Mouse (Mus musculus) cerebellum, adult 11-12 months (tissue): ENCODE results near the gene Exd2.
A peak's percentile ranks its signal among the peaks of the same experiment; 100 is the strongest.

Source experiments
- DNase-seq: peaks from one replicate; pipeline ENCODE4 v3.0.0; 2022

Exd2 gene

GRCm38 (mm10) chr12:80462942-80463651 is at the start of gene Exd2:
Gene Exd2 (plus strand): TSS chr12:80463095.
- peak; percentile 91 for DNase-seq

- DNase-seq, result no peak
These were observed 47.8 kb upstream of the Exd2 start for GRCm38 (mm10) chr12:80415100-80415499.

DNA sequence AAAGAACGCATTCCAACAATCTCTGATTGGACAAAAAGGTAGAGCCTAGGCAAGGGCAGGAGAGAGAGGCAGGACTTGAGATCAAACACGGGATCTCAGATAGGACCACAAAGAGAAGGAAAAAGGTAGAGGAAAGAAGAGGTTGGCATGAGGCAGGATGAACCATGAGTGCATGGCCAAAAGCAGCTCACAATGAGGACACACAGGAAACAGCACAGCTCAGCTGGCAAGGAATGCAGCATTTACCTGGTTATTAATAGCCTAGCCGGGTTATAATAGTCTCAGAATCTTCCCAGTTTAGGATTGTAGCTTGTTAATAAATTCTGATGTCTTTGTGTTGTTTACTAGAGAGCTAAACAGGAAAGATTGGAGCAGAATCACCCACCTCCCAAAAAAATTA is 35.2 kb upstream of the Exd2 start:
- no peak for DNase-seq

DNA sequence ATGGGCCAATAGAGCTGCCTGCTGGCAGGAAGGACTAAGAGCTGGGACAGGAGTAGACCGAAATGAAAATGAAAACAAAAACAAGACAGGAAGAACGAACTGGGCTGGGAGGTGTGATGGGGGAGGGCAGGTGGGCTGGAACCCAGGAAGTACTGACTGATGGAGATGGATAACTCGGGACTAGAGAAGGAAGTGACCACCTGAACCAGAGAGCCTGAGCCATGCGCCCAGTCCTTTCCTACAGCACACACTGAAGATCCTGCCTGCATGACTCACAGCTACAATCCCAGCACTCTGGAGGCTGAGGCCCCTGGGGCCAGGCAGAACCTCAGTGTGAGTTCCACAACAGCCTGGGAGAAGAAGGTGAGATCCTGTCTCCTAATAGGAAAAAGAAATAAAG is 29.6 kb upstream of the Exd2 start:
- DNase-seq, result no peak

- DNase-seq, result peak; percentile 60
These were observed 28.3 kb upstream of the Exd2 start for GRCm38 (mm10) chr12:80434601-80434960.

DNA sequence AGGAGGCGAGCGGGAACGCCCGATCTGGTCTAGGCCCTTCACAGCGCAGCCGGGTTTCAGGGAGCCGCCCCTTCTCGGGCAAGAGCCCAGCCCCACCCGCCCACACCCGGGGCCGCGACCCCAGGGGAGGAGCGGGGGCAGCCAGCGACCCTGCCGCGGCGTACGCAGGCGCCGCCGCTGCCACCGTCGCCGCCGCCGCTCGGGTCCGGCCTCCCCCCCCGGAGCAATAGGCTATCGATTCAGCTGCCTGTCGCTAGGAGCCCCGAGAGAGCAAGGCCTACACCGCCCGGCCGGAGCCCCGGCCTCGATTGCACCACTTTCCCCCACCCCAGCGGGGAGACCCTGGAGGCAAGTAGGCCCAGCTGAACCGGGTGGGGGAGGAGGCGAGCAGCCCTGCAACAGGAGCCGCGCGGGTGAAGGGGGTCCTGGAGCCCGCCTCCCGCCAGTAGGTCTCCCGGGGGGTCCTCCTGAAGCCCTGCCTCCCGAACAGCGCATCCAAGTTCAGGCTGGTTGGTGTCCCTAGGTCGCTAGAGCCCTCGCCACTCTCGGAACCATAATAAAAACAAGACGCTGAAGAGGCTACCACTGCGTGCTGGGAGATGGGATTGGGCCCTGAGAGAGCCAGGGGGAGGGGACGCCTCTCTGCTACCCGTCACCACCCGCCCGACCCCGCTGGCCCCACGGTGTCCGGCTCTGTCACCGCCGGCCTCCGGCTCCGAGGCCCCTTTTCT is 27.8 kb upstream of the Exd2 start:
- DNase-seq, result peak; percentile 78

GRCm38 (mm10) chr12:80435887-80436286 is 27.0 kb upstream of the Exd2 start:
- DNase-seq, result no peak

DNA sequence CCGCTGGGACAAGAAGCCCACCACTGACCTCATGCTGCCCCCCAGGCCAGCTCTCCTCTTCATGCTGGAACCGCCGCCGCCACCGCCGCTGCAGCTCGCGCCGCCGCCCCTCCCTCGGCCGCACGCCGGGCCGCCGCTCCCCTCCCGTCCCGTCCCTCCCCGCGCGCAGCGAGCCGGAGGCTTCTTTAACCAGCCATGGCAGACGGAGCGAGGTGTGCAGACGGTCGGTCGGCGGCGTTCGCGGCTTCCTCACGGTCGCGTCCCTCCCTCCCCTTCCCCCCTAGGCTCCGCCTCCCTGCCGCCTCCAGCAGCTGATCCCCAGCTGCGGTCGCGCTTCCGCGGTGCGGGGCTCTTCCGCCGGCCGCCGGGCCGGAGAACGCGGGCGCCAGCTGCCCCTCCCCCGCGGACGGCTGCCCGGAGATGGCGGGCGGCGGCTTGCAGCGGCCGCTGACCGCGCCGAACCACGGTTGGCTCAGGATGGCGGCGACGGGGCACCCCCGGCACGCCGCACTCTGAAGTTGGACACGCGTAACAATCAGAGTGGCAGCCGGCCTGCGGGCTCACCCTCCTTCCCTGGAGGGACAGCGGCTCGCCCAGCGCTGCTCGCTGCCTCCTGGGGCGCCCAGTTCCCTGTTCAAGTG is 26.4 kb upstream of the Exd2 start, which contains the start of gene Dcaf5:
Dcaf5 (minus strand) TSS at position 266 of the 641 bp plus-strand sequence.
- peak; percentile 77 for DNase-seq

DNA sequence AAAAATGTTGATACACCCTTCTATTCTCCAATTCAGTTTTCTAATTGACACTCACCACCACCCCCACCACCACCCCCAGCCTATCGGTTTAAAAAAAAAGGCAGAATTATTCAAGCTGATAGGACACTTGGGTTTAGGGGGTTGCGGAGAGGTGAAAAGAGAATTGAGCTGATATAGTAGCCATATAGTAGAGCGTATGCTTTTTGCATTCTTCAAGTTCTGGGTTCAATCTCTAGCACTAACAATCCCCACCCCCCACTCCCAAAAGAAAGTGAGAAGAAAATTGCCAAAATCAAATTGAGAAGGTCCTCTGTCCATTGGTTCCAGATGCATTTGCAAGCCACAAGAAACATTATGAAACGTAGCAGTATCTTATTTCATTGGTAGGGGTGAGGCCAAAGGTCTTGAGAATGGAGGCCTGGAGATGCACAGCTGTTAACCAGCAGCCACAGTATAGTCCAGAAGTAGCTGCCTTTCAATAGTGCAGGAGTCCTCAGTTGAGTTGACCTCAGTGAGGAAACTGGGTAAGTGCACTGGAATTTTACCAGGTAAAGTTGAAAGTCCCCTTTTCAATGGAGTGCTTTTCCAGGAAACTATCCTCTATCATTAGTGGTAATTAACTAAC is 25.7 kb upstream of the Exd2 start:
- no peak for DNase-seq

DNA sequence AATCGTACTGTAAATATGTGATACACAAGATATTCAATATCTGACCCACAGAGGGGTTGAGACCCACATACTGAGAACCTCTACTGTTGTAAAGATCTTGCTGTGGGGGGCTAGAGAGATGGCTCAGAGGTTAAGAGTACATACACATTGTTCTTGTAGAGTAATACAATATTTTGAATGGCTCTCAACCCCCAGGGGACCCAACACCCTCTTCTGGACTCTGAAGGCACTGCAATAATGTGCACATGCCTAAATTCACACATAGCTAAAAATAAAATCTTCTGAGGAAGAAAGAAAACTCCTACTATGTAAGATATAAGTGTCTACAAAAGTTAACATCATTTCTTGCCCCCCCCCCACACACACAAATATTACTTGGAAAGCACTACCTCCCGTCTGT is 21.9 kb upstream of the Exd2 start:
- no peak for DNase-seq

- no peak for DNase-seq
These were observed 18.3 kb upstream of the Exd2 start for GRCm38 (mm10) chr12:80444525-80445109.

- DNase-seq, result no peak
These were observed 9.4 kb upstream of the Exd2 start for GRCm38 (mm10) chr12:80453506-80453905.

DNA sequence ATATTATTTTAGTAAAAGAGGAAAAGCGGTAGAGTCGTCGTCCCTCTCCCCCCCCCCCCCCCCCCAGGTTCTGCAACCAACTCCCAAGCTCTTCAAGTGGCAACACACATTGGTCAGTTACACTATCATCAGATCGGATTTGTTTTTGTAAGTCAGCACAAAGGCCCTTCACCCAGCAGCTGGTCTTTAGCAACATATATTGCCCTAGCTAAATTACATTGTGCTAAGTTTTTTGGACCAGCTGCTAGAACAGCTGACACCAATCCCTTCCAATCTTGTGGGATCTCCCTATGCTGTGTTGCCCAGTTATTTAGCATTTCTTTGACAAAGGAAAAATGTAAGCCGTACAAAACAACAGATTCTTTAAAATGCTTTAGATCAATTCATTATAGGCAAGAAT is 4.9 kb upstream of the Exd2 start:
- no peak for DNase-seq

- peak; percentile 53 for DNase-seq
These were observed 501 bp upstream of the Exd2 start for GRCm38 (mm10) chr12:80462292-80462896.

- DNase-seq, result peak; percentile 35
These were observed 873 bp downstream of the Exd2 start for GRCm38 (mm10) chr12:80463666-80464269.

GRCm38 (mm10) chr12:80470206-80470605 is 7.3 kb downstream of the Exd2 start:
- no peak for DNase-seq

DNA sequence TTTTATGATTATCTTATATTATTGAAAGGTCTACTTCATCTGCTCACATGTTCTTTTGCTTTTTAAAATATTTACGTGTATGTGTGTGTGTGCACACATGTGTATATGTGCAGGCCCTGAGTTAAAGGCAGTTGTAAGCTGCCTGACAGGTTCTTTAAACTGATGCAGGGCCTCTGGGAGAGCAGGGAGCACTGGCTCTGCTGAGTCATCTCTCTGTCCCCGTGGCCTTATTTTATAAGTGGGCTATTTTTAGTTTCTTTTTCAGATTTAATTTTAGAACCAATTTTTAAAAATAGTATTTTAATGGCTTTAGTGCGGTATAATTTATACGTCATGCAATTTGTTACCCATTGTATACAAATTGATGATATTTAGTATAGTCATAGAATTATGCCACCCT is 9.0 kb downstream of the Exd2 start:
- no peak for DNase-seq

DNA sequence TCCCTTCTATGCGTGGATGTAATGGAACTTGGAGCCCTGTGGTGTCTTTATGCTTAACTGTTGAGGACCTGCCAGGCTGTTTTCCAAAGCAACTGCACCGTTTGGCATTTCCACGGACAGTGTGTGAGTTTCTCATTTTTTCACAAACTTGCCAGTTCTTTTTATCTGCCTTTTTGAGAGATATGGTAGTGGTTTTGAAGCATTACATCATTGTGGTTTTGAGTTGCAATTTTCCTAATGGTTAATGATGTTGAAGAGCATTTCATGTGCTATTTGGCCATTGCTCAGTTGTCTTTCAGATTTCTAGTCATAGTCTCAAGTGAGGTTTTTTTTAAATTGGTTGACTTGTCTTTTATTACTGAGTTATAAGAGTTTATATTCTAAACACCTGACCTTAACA is 10.8 kb downstream of the Exd2 start:
- no peak for DNase-seq

DNA sequence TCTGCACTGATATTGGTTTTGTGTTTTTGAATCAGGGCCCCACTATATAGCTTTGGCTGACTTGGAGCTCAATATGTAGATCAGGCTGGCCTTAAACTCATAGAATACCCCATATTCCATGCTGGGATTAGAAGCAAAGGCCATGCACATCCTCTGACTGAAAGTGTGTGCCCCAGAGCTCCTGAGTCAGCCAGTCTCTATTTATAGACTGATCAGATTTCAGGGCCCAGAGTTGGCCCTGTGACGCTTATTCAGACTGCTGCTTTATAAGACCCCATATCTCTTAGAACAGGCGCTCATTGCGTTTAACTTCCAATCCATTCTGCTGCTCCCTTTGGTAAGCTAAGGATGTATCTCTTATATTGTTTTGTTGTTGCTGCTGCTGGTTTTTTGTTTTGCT is 17.1 kb downstream of the Exd2 start:
- no peak for DNase-seq

DNA sequence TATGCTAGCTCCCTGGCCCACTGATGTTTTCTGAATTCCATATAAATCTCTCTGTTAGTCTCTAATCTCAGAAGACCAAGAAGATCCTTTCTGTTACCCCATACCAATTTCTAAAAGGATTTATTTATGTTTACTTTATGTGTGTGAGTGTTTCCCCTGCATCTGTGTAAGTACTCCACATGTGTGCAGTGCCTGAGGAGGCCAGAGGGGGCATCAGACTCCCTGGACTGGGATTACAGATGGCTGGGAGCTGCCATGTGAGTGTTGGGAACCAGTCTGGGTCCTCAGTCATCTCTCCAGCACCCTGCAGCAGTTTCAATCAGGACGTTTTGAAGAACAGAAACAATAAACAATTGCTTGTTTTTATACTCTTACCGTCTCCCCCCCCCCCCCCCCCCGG is 20.5 kb downstream of the Exd2 start:
- no peak for DNase-seq

DNA sequence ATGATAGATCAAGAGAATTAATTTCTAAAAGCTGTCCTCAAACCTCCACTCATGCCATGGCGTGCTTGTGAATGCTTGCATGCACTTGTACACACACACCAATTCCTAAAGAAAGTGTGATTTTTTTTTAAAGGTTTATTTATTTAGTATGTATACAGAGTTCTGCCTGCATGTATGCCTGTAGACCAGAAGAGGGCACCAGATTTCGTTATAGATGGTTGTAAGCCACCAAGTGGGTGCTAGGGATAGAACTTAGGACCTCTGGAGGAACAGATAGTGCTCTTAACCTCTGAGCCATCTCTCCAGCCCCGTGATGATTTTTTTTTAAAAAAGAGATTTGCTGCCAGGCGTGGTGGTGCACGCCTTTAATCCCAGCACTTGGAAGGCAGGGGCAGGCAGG is 30.4 kb downstream of the Exd2 start:
- no peak for DNase-seq

GRCm38 (mm10) chr12:80495691-80496090 is 32.8 kb downstream of the Exd2 start:
- no peak for DNase-seq
